Mouse (Mus musculus) kidney, adult 2 months (tissue): ENCODE results near the gene Dph2. TPM values are rescaled to one million over a fixed set of nuclear protein-coding genes. Genes with fewer than 3 reads are reported as not detected.
A peak's percentile ranks its signal among the peaks of the same experiment; 100 is the strongest.

Experiments used
- DNase-seq: peaks from one replicate; pipeline ENCODE4 v3.0.0; 2021
- H3K27ac ChIP-seq: fragments of 200-500 bp; 2 replicates; pipeline ENCODE4 v1.5.1; 2012; ENCODE audit warnings: low read depth, low read length, control low read depth, inconsistent platforms; ENCODE audit not compliant: insufficient read depth
- H3K27me3 ChIP-seq: fragments of 200-500 bp; replicated peaks from 2 replicates; pipeline ENCODE4 v1.6.1; 2012; ENCODE audit warnings: mild to moderate bottlenecking, moderate library complexity, low read length, inconsistent platforms; ENCODE audit not compliant: control insufficient read depth, insufficient read depth
- H3K36me3 ChIP-seq: fragments of 200-500 bp; 2 replicates; pipeline ENCODE4 v1.6.1; 2012; ENCODE audit warnings: mild to moderate bottlenecking, moderate library complexity, low read length, inconsistent platforms; ENCODE audit not compliant: control insufficient read depth, insufficient read depth
- H3K4me1 ChIP-seq: fragments of 200-500 bp; 2 replicates; pipeline ENCODE4 v1.6.1; 2011; ENCODE audit warnings: low read length; ENCODE audit not compliant: control insufficient read depth, insufficient read depth
- H3K4me3 ChIP-seq: fragments of 200-500 bp; 2 replicates; pipeline ENCODE4 v1.5.1; 2011; ENCODE audit warnings: mild to moderate bottlenecking, low read depth, low read length, control low read depth; ENCODE audit not compliant: insufficient read depth
- CTCF ChIP-seq: fragments of 200-500 bp; conservative IDR thresholded peaks from 2 replicates; pipeline ENCODE4 v1.5.1; 2011; ENCODE audit warnings: low read depth, mild to moderate bottlenecking, control low read depth, low read length, moderate library complexity, mixed read lengths; ENCODE audit not compliant: insufficient read depth, insufficient read length
- POLR2A ChIP-seq: fragments of 200-500 bp; IDR thresholded peaks from one replicate; pipeline ENCODE4 v1.6.1; 2011; ENCODE audit warnings: low read depth, low read length, control low read depth
- WGBS: fragments of 180-500 bp; shearing (Covaris S2); methylation state at CpG from one replicate; pipeline ENCODE4 v1.1.7; 2018; 5-methylcytosine and 5-hydroxymethylcytosine counted together
- polyA plus RNA-seq: library from polyadenylated mRNA; depleted of rRNA; stranded (reverse); fragments of >200 nt; gene quantifications from 2 replicates; pipeline ENCODE4 v1.2.3, GENCODE M21; 2012

Gene Dph2
- polyA plus RNA-seq, 1 experiment = 9.4 TPM

GRCm38 (mm10) chr4:117887133-117887532 is 4.7 kb downstream of the Dph2 start, which contains the start of gene Atp6v0b:
Gene Atp6v0b (minus strand): TSS chr4:117887333.
- Histone ChIP-seq H3K27ac (peak within 1 kb of the TSS; percentile 73), H3K4me3 (peak within 1 kb of the TSS; percentile 84), H3K27me3 (no peaks in the 10 kb centered on the region), H3K36me3 (no peaks in the 10 kb centered on the region; the same call in 1 of the 2 replicates), H3K4me1 (peaks cover 6% of the 10 kb centered on the region; the same call in 1 of the 2 replicates)
- TF ChIP-seq CTCF (no peak), POLR2A (peak; percentile 68)
- WGBS = under 1% methylated on average over 37 of the region's 37 CpGs
- peak; percentile 97 for DNase-seq

GRCm38 (mm10) chr4:117886644-117887043 is 5.2 kb downstream of the Dph2 start:
- H3K27ac ChIP-seq = peak overlapping the region; percentile 73
- TF ChIP-seq POLR2A = no peak
- no peak for TF ChIP-seq CTCF
- under 1% methylated on average over 23 of the region's 24 CpGs for WGBS

GRCm38 (mm10) chr4:117885994-117886393 is 5.8 kb downstream of the Dph2 start:
- no peak for TF ChIP-seq CTCF
- TF ChIP-seq POLR2A = no peak
- peaks cover 4% of the 10 kb centered on the region; the same call in 1 of the 2 replicates for H3K4me1 ChIP-seq
- H3K27me3 ChIP-seq = no peaks in the 10 kb centered on the region
- DNase-seq = no peak
- no peak overlapping the region for H3K27ac ChIP-seq
- peak overlapping the region; percentile 84 for H3K4me3 ChIP-seq
- no peaks in the 10 kb centered on the region; the same call in 1 of the 2 replicates for H3K36me3 ChIP-seq
- 62% methylated on average over 9 of the region's 9 CpGs for WGBS

More at GRCm38 (mm10) chr4:117886644-117887043, 5.2 kb downstream of the Dph2 start:
- Histone ChIP-seq H3K4me1 (peaks cover 6% of the 10 kb centered on the region; the same call in 1 of the 2 replicates), H3K27me3 (no peaks in the 10 kb centered on the region), H3K36me3 (no peaks in the 10 kb centered on the region; the same call in 1 of the 2 replicates), H3K4me3 (peak overlapping the region; percentile 84)
- peak; percentile 42 for DNase-seq

- Histone ChIP-seq H3K27ac (no peak overlapping the region), H3K4me3 (no peak overlapping the region), H3K27me3 (no peaks in the 10 kb centered on the region), H3K36me3 (no peaks in the 10 kb centered on the region; the same call in 1 of the 2 replicates), H3K4me1 (peaks cover 3% of the 10 kb centered on the region; the same call in 1 of the 2 replicates)
- TF ChIP-seq POLR2A (no peak), CTCF (no peak)
- WGBS = 98% methylated on average over 10 of the region's 10 CpGs
- DNase-seq = no peak
These were observed 6.7 kb downstream of the Dph2 start for GRCm38 (mm10) chr4:117885093-117885492.

GRCm38 (mm10) chr4:117884146-117884545 is 7.7 kb downstream of the Dph2 start:
- Histone ChIP-seq H3K27ac (no peak overlapping the region), H3K4me1 (peaks cover 3% of the 10 kb centered on the region; the same call in 1 of the 2 replicates), H3K4me3 (no peak overlapping the region), H3K36me3 (no peaks in the 10 kb centered on the region; the same call in 1 of the 2 replicates), H3K27me3 (no peaks in the 10 kb centered on the region)
- TF ChIP-seq CTCF (no peak), POLR2A (no peak)
- 100% methylated on average over 1 of the region's 1 CpGs for WGBS
- DNase-seq = no peak

GRCm38 (mm10) chr4:117882701-117883691 is 8.8 kb downstream of the Dph2 start, which contains the start of gene B4galt2:
Gene B4galt2 (minus strand): TSS chr4:117883487.
- no peaks in the 10 kb centered on the region for H3K27me3 ChIP-seq
- WGBS = 4% methylated on average over 88 of the region's 103 CpGs
- H3K4me3 ChIP-seq = peak within 1 kb of the TSS; percentile 55
- H3K27ac ChIP-seq = no peak within 1 kb of the TSS
- DNase-seq = peak; percentile 27
- H3K36me3 ChIP-seq = no peaks in the 10 kb centered on the region; the same call in 1 of the 2 replicates
- peaks cover 3% of the 10 kb centered on the region; the same call in 1 of the 2 replicates for H3K4me1 ChIP-seq
- TF ChIP-seq CTCF (no peak), POLR2A (no peak)
